Mouse (Mus musculus): ENCODE results near the gene Traf1. TPM values are rescaled to one million over a fixed set of nuclear protein-coding genes. Genes with fewer than 3 reads are reported as not detected.

The Traf1 gene
- polyA plus RNA-seq, 1 experiment, result 1.8 TPM

GRCm38 (mm10) chr2:34904849-34905542, 56.6 kb downstream of the Traf1 start:
- no peak overlapping the region for H3K4me3 ChIP-seq (ENCODE audit: insufficient read depth, poor library complexity, severe bottlenecking)

GRCm38 (mm10) chr2:34903652-34904405, 57.7 kb downstream of the Traf1 start:
- no peak for TF ChIP-seq MYOG (IDR thresholded peaks at IDR 0.05; ENCODE audit: control insufficient read depth, extremely low read depth, insufficient read length)
- no peak for TF ChIP-seq FOSL1 (IDR thresholded peaks at IDR 0.05; ENCODE audit: insufficient read depth, low read length, poor library complexity, severe bottlenecking)
- no peak for TF ChIP-seq MYOD1 (IDR thresholded peaks at IDR 0.05; ENCODE audit: control insufficient read depth, insufficient read length, low read depth)
- TF ChIP-seq CEBPB (IDR thresholded peaks at IDR 0.05; ENCODE audit: low read depth), result no peak
- no peak for TF ChIP-seq CTCF (IDR thresholded peaks at IDR 0.05; ENCODE audit: control insufficient read depth, insufficient read depth, insufficient read length)
- TF ChIP-seq USF1 (IDR thresholded peaks at IDR 0.05; ENCODE audit: low read depth), result no peak
- TF ChIP-seq MAX (IDR thresholded peaks at IDR 0.05), result no peak

More at GRCm38 (mm10) chr2:34904849-34905542, 56.6 kb downstream of the Traf1 start:
- Histone ChIP-seq H3K79me3 (ENCODE audit: low read depth) (no peaks in the 10 kb centered on the region), H3K27me3 (ENCODE audit: control insufficient read depth, insufficient read depth, insufficient read length) (no peaks in the 10 kb centered on the region), H3K36me3 (ENCODE audit: control insufficient read depth, insufficient read depth) (peaks cover 46% of the 10 kb centered on the region), H3K79me2 (ENCODE audit: control insufficient read depth, insufficient read depth) (no peaks in the 10 kb centered on the region), H3ac (ENCODE audit: control insufficient read depth, insufficient read length, low read depth) (no peak overlapping the region)
- TF ChIP-seq USF1 (IDR thresholded peaks at IDR 0.05; ENCODE audit: low read depth) (peak; percentile 57), MYOG (IDR thresholded peaks at IDR 0.05; ENCODE audit: control insufficient read depth, extremely low read depth, insufficient read length) (no peak), MAX (IDR thresholded peaks at IDR 0.05) (no peak), FOSL1 (IDR thresholded peaks at IDR 0.05; ENCODE audit: insufficient read depth, low read length, poor library complexity, severe bottlenecking) (no peak), CTCF (IDR thresholded peaks at IDR 0.05; ENCODE audit: control insufficient read depth, insufficient read depth, insufficient read length) (no peak), MYOD1 (IDR thresholded peaks at IDR 0.05; ENCODE audit: control insufficient read depth, insufficient read length, low read depth) (peak; percentile 33)

DNA sequence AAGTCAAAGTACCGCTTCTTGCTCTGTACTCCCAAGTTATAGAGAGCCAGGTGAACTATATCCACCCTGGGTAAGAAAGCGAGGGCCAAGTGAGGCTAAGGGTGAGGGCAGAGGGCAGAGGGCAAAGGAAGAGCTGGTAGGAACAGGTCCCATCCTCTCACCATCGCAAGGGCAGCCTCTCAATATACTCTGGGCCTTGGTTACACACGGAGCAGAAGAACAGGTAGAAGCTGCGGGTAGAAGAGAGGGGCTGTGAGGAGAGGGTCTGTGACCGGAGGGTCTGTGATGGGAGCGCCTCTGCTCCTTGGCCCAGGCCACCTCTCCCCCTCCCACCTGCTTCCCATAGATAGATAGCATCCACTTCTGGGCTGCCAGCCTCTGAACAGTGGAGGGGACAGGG, 58.4 kb downstream of the Traf1 start:
- no peaks in the 10 kb centered on the region for H3K79me3 ChIP-seq (ENCODE audit: low read depth)
- no peak overlapping the region for H3ac ChIP-seq (ENCODE audit: control insufficient read depth, insufficient read length, low read depth)
- no peak overlapping the region for H3K4me3 ChIP-seq (ENCODE audit: insufficient read depth, poor library complexity, severe bottlenecking)
- H3K27me3 ChIP-seq (ENCODE audit: control insufficient read depth, insufficient read depth, insufficient read length), result no peaks in the 10 kb centered on the region
- H3K79me2 ChIP-seq (ENCODE audit: control insufficient read depth, insufficient read depth), result no peaks in the 10 kb centered on the region
- peaks cover 46% of the 10 kb centered on the region for H3K36me3 ChIP-seq (ENCODE audit: control insufficient read depth, insufficient read depth)
- TF ChIP-seq CTCF (IDR thresholded peaks at IDR 0.05; ENCODE audit: control insufficient read depth, insufficient read depth, insufficient read length) (no peak), CEBPB (IDR thresholded peaks at IDR 0.05; ENCODE audit: low read depth) (no peak), USF1 (IDR thresholded peaks at IDR 0.05; ENCODE audit: low read depth) (no peak), MYOD1 (IDR thresholded peaks at IDR 0.05; ENCODE audit: control insufficient read depth, insufficient read length, low read depth) (no peak), MAX (IDR thresholded peaks at IDR 0.05) (no peak), FOSL1 (IDR thresholded peaks at IDR 0.05; ENCODE audit: insufficient read depth, low read length, poor library complexity, severe bottlenecking) (no peak), MYOG (IDR thresholded peaks at IDR 0.05; ENCODE audit: control insufficient read depth, extremely low read depth, insufficient read length) (no peak)

More at GRCm38 (mm10) chr2:34903652-34904405, 57.7 kb downstream of the Traf1 start:
- Histone ChIP-seq H3K79me3 (ENCODE audit: low read depth) (no peaks in the 10 kb centered on the region), H3ac (ENCODE audit: control insufficient read depth, insufficient read length, low read depth) (no peak overlapping the region), H3K36me3 (ENCODE audit: control insufficient read depth, insufficient read depth) (peaks cover 44% of the 10 kb centered on the region), H3K79me2 (ENCODE audit: control insufficient read depth, insufficient read depth) (no peaks in the 10 kb centered on the region), H3K4me3 (ENCODE audit: insufficient read depth, poor library complexity, severe bottlenecking) (no peak overlapping the region), H3K27me3 (ENCODE audit: control insufficient read depth, insufficient read depth, insufficient read length) (no peaks in the 10 kb centered on the region)

DNA sequence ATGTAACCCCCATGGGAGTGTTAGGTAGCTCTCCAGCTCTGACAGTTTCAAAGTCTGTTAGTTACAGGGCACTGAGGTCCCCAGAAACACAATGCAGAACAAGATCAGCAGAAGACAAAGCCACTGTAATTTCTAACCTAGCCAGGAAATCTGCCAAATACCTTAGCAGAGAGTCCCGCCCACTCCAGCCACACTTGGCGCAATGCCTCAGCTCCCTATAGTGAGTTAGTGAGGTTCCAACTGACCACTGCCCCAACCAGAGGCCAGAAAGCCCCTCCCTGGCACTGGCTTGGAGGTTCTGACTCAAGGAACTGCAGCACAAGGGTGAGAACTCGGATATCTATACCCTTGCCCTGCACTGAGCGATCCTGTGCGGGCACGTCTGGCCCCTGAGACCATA, 58.8 kb downstream of the Traf1 start:
- no peak overlapping the region for H3K4me3 ChIP-seq (ENCODE audit: insufficient read depth, poor library complexity, severe bottlenecking)
- H3K36me3 ChIP-seq (ENCODE audit: control insufficient read depth, insufficient read depth), result peaks cover 46% of the 10 kb centered on the region
- no peaks in the 10 kb centered on the region for H3K79me3 ChIP-seq (ENCODE audit: low read depth)
- H3K27me3 ChIP-seq (ENCODE audit: control insufficient read depth, insufficient read depth, insufficient read length), result no peaks in the 10 kb centered on the region
- no peak overlapping the region for H3ac ChIP-seq (ENCODE audit: control insufficient read depth, insufficient read length, low read depth)
- H3K79me2 ChIP-seq (ENCODE audit: control insufficient read depth, insufficient read depth), result no peaks in the 10 kb centered on the region
- TF ChIP-seq CTCF (IDR thresholded peaks at IDR 0.05; ENCODE audit: control insufficient read depth, insufficient read depth, insufficient read length) (no peak), FOSL1 (IDR thresholded peaks at IDR 0.05; ENCODE audit: insufficient read depth, low read length, poor library complexity, severe bottlenecking) (no peak), MAX (IDR thresholded peaks at IDR 0.05) (no peak), CEBPB (IDR thresholded peaks at IDR 0.05; ENCODE audit: low read depth) (no peak), USF1 (IDR thresholded peaks at IDR 0.05; ENCODE audit: low read depth) (no peak), MYOG (IDR thresholded peaks at IDR 0.05; ENCODE audit: control insufficient read depth, extremely low read depth, insufficient read length) (no peak), MYOD1 (IDR thresholded peaks at IDR 0.05; ENCODE audit: control insufficient read depth, insufficient read length, low read depth) (no peak)

DNA sequence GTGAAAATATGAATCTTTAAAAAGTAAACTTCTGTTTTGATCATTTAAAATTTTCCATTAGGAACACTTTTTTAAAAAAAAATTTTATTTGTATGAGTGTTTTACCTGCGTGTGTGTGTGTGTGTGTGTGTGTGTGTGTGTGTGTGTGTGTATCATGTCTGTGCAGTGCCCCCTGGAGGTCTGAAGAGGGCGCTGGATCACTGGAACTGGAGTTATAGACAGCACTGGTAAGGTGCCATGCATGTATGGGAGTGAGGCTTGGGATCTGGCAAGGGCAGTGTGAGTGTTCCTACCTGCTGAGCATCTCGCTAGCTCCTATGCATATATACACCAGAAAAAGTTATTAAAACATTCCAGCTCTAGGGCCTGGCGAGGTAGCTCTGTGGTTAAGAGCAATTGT, 59.8 kb downstream of the Traf1 start:
- Histone ChIP-seq H3K79me3 (ENCODE audit: low read depth) (no peaks in the 10 kb centered on the region), H3K4me3 (ENCODE audit: insufficient read depth, poor library complexity, severe bottlenecking) (no peak overlapping the region)
- no peak for TF ChIP-seq MAX (IDR thresholded peaks at IDR 0.05)
- no peak for TF ChIP-seq CEBPB (IDR thresholded peaks at IDR 0.05; ENCODE audit: low read depth)
- no peak for TF ChIP-seq MYOD1 (IDR thresholded peaks at IDR 0.05; ENCODE audit: control insufficient read depth, insufficient read length, low read depth)
- no peak for TF ChIP-seq CTCF (IDR thresholded peaks at IDR 0.05; ENCODE audit: control insufficient read depth, insufficient read depth, insufficient read length)
- TF ChIP-seq FOSL1 (IDR thresholded peaks at IDR 0.05; ENCODE audit: insufficient read depth, low read length, poor library complexity, severe bottlenecking), result no peak
- no peak for TF ChIP-seq MYOG (IDR thresholded peaks at IDR 0.05; ENCODE audit: control insufficient read depth, extremely low read depth, insufficient read length)
- TF ChIP-seq USF1 (IDR thresholded peaks at IDR 0.05; ENCODE audit: low read depth), result no peak

More for the DNA sequence above, 59.8 kb downstream of the Traf1 start:
- Histone ChIP-seq H3K36me3 (ENCODE audit: control insufficient read depth, insufficient read depth) (peaks cover 46% of the 10 kb centered on the region), H3ac (ENCODE audit: control insufficient read depth, insufficient read length, low read depth) (no peak overlapping the region), H3K27me3 (ENCODE audit: control insufficient read depth, insufficient read depth, insufficient read length) (no peaks in the 10 kb centered on the region), H3K79me2 (ENCODE audit: control insufficient read depth, insufficient read depth) (no peaks in the 10 kb centered on the region)

Data from C2C12 (cell line).